ENCODE assay signal across 8 mouse cellular contexts in genomic region chr15:88861772-88862622, GRCm38 (mm10). TPM values are rescaled to one million over a fixed set of nuclear protein-coding genes. Genes with fewer than 3 reads are reported as not detected.
DNase-seq lines count a peak whose midpoint lies in the region; ATAC-seq and TF ChIP-seq lines count a peak whose summit lies in the region.

Gene Pim3 (plus strand): TSS chr15:88862186.

- peak; percentile 99 for DNase-seq in brain, embryonic 14.5 days (ENCODE audit: low read depth)
- DNase-seq in kidney, postnatal 0 days (ENCODE audit: low spot score): peak; percentile 99
- DNase-seq in liver, embryonic 11.5 days (ENCODE audit: low spot score): peak; percentile 95
- peak; percentile 98 for DNase-seq in naive thymus-derived CD4-positive, alpha-beta T cell, adult 2 months (ENCODE audit: low read depth)

- H3K79me2 ChIP-seq in C2C12 (ENCODE audit: control insufficient read depth, insufficient read depth): peaks cover 47% of the 10 kb centered on the region

- H3K9ac ChIP-seq in heart, embryonic 12.5 days: peak within 1 kb of the TSS; percentile 95
- H3K9ac ChIP-seq in kidney, postnatal 0 days (ENCODE audit: low read depth, low read length): peak within 1 kb of the TSS; percentile 89
- H3K9ac ChIP-seq in liver, embryonic 11.5 days (ENCODE audit: low read depth, low read length): peak within 1 kb of the TSS; percentile 88
- peak within 1 kb of the TSS; percentile 87 for H3K9ac ChIP-seq in stomach, embryonic 14.5 days (replicated peaks; ENCODE audit: low read depth, low read length)

- peaks cover 35% of the 10 kb centered on the region for H3K36me3 ChIP-seq in C2C12 (ENCODE audit: control insufficient read depth, insufficient read depth)
- H3K36me3 ChIP-seq in erythroblast, embryonic 14.5 days (ENCODE audit: control insufficient read depth): peaks cover 20% of the 10 kb centered on the region
- H3K36me3 ChIP-seq in heart, embryonic 12.5 days: peaks cover 29% of the 10 kb centered on the region
- peaks cover 23% of the 10 kb centered on the region for H3K36me3 ChIP-seq in kidney, postnatal 0 days (ENCODE audit: insufficient read depth, low read length)
- H3K36me3 ChIP-seq in liver, embryonic 11.5 days (ENCODE audit: control insufficient read depth, insufficient read depth, low read length): peaks cover 13% of the 10 kb centered on the region; the same call in 1 of the 2 replicates
- H3K36me3 ChIP-seq in stomach, embryonic 14.5 days (ENCODE audit: control insufficient read depth, insufficient read depth, low read length): peaks cover 23% of the 10 kb centered on the region

- TF ChIP-seq CTCF in C2C12 (IDR thresholded peaks at IDR 0.05; ENCODE audit: control insufficient read depth, insufficient read depth, insufficient read length): no peak
- TF ChIP-seq CTCF in brain, embryonic 14.5 days (IDR thresholded peaks at IDR 0.05; ENCODE audit: borderline replicate concordance, extremely low read depth, insufficient read depth, insufficient read length): no peak
- no peak for TF ChIP-seq CTCF in kidney, postnatal 0 days (IDR thresholded peaks at IDR 0.05; ENCODE audit: low read depth)

- under 1% methylated on average over 107 of the region's 107 CpGs for WGBS in heart, embryonic 12.5 days
- under 1% methylated on average over 94 of the region's 107 CpGs for WGBS in kidney, postnatal 0 days
- WGBS in liver, embryonic 11.5 days: under 1% methylated on average over 106 of the region's 107 CpGs
- under 1% methylated on average over 102 of the region's 107 CpGs for whole genome bisulfite sequencing in stomach, embryonic 14.5 days

- H3K4me3 ChIP-seq in C2C12 (ENCODE audit: insufficient read depth, poor library complexity, severe bottlenecking): peak within 1 kb of the TSS; percentile 95
- peak within 1 kb of the TSS; percentile 72 for H3K4me3 ChIP-seq in erythroblast, embryonic 14.5 days (replicated peaks)
- peak within 1 kb of the TSS; percentile 89 for H3K4me3 ChIP-seq in heart, embryonic 12.5 days
- H3K4me3 ChIP-seq in kidney, postnatal 0 days (replicated peaks; ENCODE audit: low read depth, low read length): peak within 1 kb of the TSS; percentile 83
- peak within 1 kb of the TSS; percentile 90 for H3K4me3 ChIP-seq in liver, embryonic 11.5 days (ENCODE audit: low read depth, low read length)
- peak within 1 kb of the TSS; percentile 94 for H3K4me3 ChIP-seq in stomach, embryonic 14.5 days (ENCODE audit: low read depth, low read length)

- peaks cover 29% of the 10 kb centered on the region for H3K79me3 ChIP-seq in C2C12 (ENCODE audit: low read depth)

- peak within 1 kb of the TSS; percentile 98 for H3ac ChIP-seq in C2C12 (ENCODE audit: control insufficient read depth, insufficient read length, low read depth)

- peaks cover 43% of the 10 kb centered on the region for H3K4me1 ChIP-seq in erythroblast, embryonic 14.5 days (ENCODE audit: control insufficient read depth)
- peaks cover 46% of the 10 kb centered on the region for H3K4me1 ChIP-seq in heart, embryonic 12.5 days (replicated peaks)
- H3K4me1 ChIP-seq in kidney, postnatal 0 days (replicated peaks; ENCODE audit: insufficient read depth, low read length): peaks cover 29% of the 10 kb centered on the region
- peaks cover 36% of the 10 kb centered on the region for H3K4me1 ChIP-seq in liver, embryonic 11.5 days (replicated peaks; ENCODE audit: control insufficient read depth, insufficient read depth, low read length)
- H3K4me1 ChIP-seq in stomach, embryonic 14.5 days (ENCODE audit: control insufficient read depth, insufficient read depth, low read length): peaks cover 23% of the 10 kb centered on the region

- ATAC-seq in heart, embryonic 12.5 days (ENCODE audit: insufficient number of reproducible peaks, low FRiP score): peak; percentile 87
- peak; percentile 81 for ATAC-seq in kidney, postnatal 0 days (replicated peaks; ENCODE audit: low FRiP score, low read depth)
- peak; percentile 86 for ATAC-seq in liver, embryonic 11.5 days (replicated peaks; ENCODE audit: low FRiP score)
- peak; percentile 85 for ATAC-seq in stomach, embryonic 14.5 days (ENCODE audit: insufficient number of reproducible peaks, insufficient read depth, low FRiP score, low read depth)

- peak within 1 kb of the TSS; percentile 96 for H3K4me2 ChIP-seq in heart, embryonic 12.5 days
- H3K4me2 ChIP-seq in kidney, postnatal 0 days (ENCODE audit: low read length): peak within 1 kb of the TSS; percentile 91
- H3K4me2 ChIP-seq in liver, embryonic 11.5 days: peak within 1 kb of the TSS; percentile 96
- peak within 1 kb of the TSS; percentile 93 for H3K4me2 ChIP-seq in stomach, embryonic 14.5 days (replicated peaks; ENCODE audit: low read depth, low read length)

- H3K27me3 ChIP-seq in C2C12 (ENCODE audit: control insufficient read depth, insufficient read depth, insufficient read length): no peaks in the 10 kb centered on the region
- peaks cover 8% of the 10 kb centered on the region for H3K27me3 ChIP-seq in erythroblast, embryonic 14.5 days (ENCODE audit: control insufficient read depth)
- no peaks in the 10 kb centered on the region for H3K27me3 ChIP-seq in heart, embryonic 12.5 days (replicated peaks)
- H3K27me3 ChIP-seq in kidney, postnatal 0 days (ENCODE audit: insufficient read depth, low read length): no peaks in the 10 kb centered on the region
- no peaks in the 10 kb centered on the region for H3K27me3 ChIP-seq in liver, embryonic 11.5 days (replicated peaks; ENCODE audit: control insufficient read depth, insufficient read depth, low read length)
- H3K27me3 ChIP-seq in stomach, embryonic 14.5 days (ENCODE audit: control insufficient read depth, insufficient read depth, low read length): no peaks in the 10 kb centered on the region

- peak within 1 kb of the TSS; percentile 92 for H3K27ac ChIP-seq in heart, embryonic 12.5 days (ENCODE audit: poor library complexity, severe bottlenecking)
- peak within 1 kb of the TSS; percentile 96 for H3K27ac ChIP-seq in kidney, postnatal 0 days
- H3K27ac ChIP-seq in liver, embryonic 11.5 days (ENCODE audit: low read depth, low read length): peak within 1 kb of the TSS; percentile 89
- H3K27ac ChIP-seq in stomach, embryonic 14.5 days (ENCODE audit: low read length): peak within 1 kb of the TSS; percentile 95

- TF ChIP-seq POLR2A in brain, embryonic 14.5 days (IDR thresholded peaks at IDR 0.05; ENCODE audit: borderline replicate concordance, extremely low read depth, insufficient read depth, insufficient read length, poor library complexity, severe bottlenecking): peak; percentile 99

- H3K9me3 ChIP-seq in erythroblast, embryonic 14.5 days (ENCODE audit: control insufficient read depth, low read length): no peaks in the 10 kb centered on the region
- no peaks in the 10 kb centered on the region for H3K9me3 ChIP-seq in heart, embryonic 12.5 days (replicated peaks)
- no peaks in the 10 kb centered on the region for H3K9me3 ChIP-seq in kidney, postnatal 0 days (replicated peaks; ENCODE audit: low read length)
- no peaks in the 10 kb centered on the region for H3K9me3 ChIP-seq in liver, embryonic 11.5 days (ENCODE audit: control insufficient read depth, low read length)
- H3K9me3 ChIP-seq in stomach, embryonic 14.5 days (ENCODE audit: control insufficient read depth, low read depth, low read length): no peaks in the 10 kb centered on the region

TF ChIP-seq in C2C12, 6 proteins besides CTCF, POLR2A, EP300 and RAD21:
- peak; percentile 39 for TF ChIP-seq MYOD1 (IDR thresholded peaks at IDR 0.05; ENCODE audit: control insufficient read depth, insufficient read length, low read depth)
- TF ChIP-seq MYOG (IDR thresholded peaks at IDR 0.05; ENCODE audit: control insufficient read depth, extremely low read depth, insufficient read length): no peak
- no peak for TF ChIP-seq CEBPB (IDR thresholded peaks at IDR 0.05; ENCODE audit: low read depth)
- TF ChIP-seq USF1 (IDR thresholded peaks at IDR 0.05; ENCODE audit: low read depth): peak; percentile 64
- no peak for TF ChIP-seq FOSL1 (IDR thresholded peaks at IDR 0.05; ENCODE audit: insufficient read depth, low read length, poor library complexity, severe bottlenecking)
- TF ChIP-seq MAX (IDR thresholded peaks at IDR 0.05): peak; percentile 100

RNA-seq across cellular contexts. Expression of gene Pim3, which starts in this region (rescaled TPM):
- polyA plus RNA-seq in C2C12 (2012; fragmentation: generic; extraction: Trizol): 68.3 TPM
- 14.7 and 18.5 TPM in 2 replicates for polyA plus RNA-seq in brain, embryonic 14.5 days (2012; rRNA removed)
- 0.49 and 0.64 TPM in 2 replicates for polyA plus RNA-seq in erythroblast, embryonic 14.5 days (2012)
- polyA plus RNA-seq in heart, embryonic 12.5 days (2016; fragmentation: Nextera tagmentation; extraction: Ambion mirVana): 67.5 and 68.1 TPM in 2 replicates
- polyA plus RNA-seq in kidney, postnatal 0 days (2015; fragmentation: Nextera tagmentation; extraction: Ambion mirVana): 83.4 and 88.6 TPM in 2 replicates
- 34.0 and 35.9 TPM in 2 replicates for polyA plus RNA-seq in liver, embryonic 11.5 days (2014; fragmentation: Nextera tagmentation; extraction: Ambion mirVana)
- 35.9 and 38.4 TPM in 2 replicates for polyA plus RNA-seq in stomach, embryonic 14.5 days (2014; fragmentation: Nextera tagmentation; extraction: Ambion mirVana)

Comparison
In these comparisons a context has a peak if more than half of its experiments do, and no peak if none do; other contexts are left out.
1. Peak in every context shown above with its lines: DNase-seq, ATAC-seq, H3K4me3 ChIP-seq and H3K27ac ChIP-seq.